Mouse (Mus musculus) hindbrain, embryonic 13.5 days (tissue): ENCODE data around the gene St7. TPM values are rescaled to one million over a fixed set of nuclear protein-coding genes. Genes with fewer than 3 reads are reported as not detected.
"Not testable (repeated sequence)": the region's sequence is repeated elsewhere in the genome, so short reads cannot be mapped to it uniquely, and the experiment has no call there.

Experiments used
- ATAC-seq: fragments of 200-750 bp; cut with Nextera tagmentation; 2 replicates; pipeline ENCODE4 v1.8.0; 2017; ENCODE audit warnings: moderate TSS enrichment; ENCODE audit not compliant: low FRiP score
- H3K27ac ChIP-seq: fragments of 300-500 bp; sonication (generic); 2 replicates; pipeline ENCODE4 v1.5.1; 2015; ENCODE audit warnings: inconsistent platforms, mild to moderate bottlenecking, moderate library complexity
- H3K27me3 ChIP-seq: fragments of 300-500 bp; sonication (generic); 2 replicates; pipeline ENCODE4 v1.6.1; 2015; ENCODE audit warnings: mild to moderate bottlenecking, inconsistent platforms
- H3K36me3 ChIP-seq: fragments of 300-500 bp; sonication (generic); 2 replicates; pipeline ENCODE4 v1.6.1; 2015; ENCODE audit warnings: mild to moderate bottlenecking, inconsistent platforms
- H3K4me1 ChIP-seq: fragments of 300-500 bp; sonication (generic); replicated peaks from 2 replicates; pipeline ENCODE4 v1.6.1; 2015; ENCODE audit warnings: inconsistent platforms
- H3K4me2 ChIP-seq: fragments of 300-500 bp; sonication (generic); 2 replicates; pipeline ENCODE4 v1.6.1; 2015; ENCODE audit warnings: inconsistent platforms, mild to moderate bottlenecking, moderate library complexity
- H3K4me3 ChIP-seq: fragments of 300-500 bp; sonication (generic); 2 replicates; pipeline ENCODE4 v1.5.1; 2015; ENCODE audit warnings: mild to moderate bottlenecking, inconsistent platforms
- H3K9ac ChIP-seq: fragments of 300-500 bp; sonication (generic); 2 replicates; pipeline ENCODE4 v1.6.1; 2015; ENCODE audit warnings: mild to moderate bottlenecking, inconsistent platforms
- H3K9me3 ChIP-seq: fragments of 300-500 bp; sonication (generic); 2 replicates; pipeline ENCODE4 v1.6.1; 2016; ENCODE audit warnings: inconsistent platforms
- WGBS: fragments of 180-500 bp; shearing (Covaris S2); methylation state at CpG from one replicate; pipeline ENCODE4 v1.1.7; 2015; 5-methylcytosine and 5-hydroxymethylcytosine counted together
- polyA plus RNA-seq: library from polyadenylated mRNA; unstranded; fragments of >200 nt; fragmentation: Nextera tagmentation; extraction: Ambion mirVana; gene quantifications from 2 replicates; pipeline ENCODE4 v1.2.1, GENCODE M21; 2015

St7 gene
- polyA plus RNA-seq, 1 experiment from 2014 or later, result 57.8 TPM

DNA sequence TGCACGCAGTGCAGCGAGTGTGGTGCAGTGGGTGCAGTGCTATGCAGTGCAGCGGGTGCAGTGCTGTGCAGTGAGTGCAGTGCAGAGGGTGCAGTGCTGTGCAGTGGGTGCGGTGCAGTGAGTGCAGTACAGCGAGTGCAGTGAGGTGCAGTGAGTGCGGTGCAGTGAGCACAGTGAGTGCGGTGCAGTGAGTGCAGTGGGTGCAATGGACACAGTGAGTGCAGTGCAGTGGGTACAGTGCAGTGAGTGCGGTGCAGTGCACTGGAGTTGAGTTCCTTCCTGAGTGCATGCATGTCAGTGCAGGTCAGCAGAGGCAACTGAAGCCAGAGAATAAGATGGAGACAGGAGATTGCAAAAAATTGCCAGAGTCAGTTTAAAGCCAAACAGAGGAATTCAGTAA lies 10.9 kb upstream of the St7 start:
- 94% methylated on average over 8 of the region's 8 CpGs for WGBS
- Histone ChIP-seq H3K27me3 (no peaks in the 10 kb centered on the region), H3K4me3 (no peak overlapping the region), H3K4me1 (no peaks in the 10 kb centered on the region), H3K9ac (no peak overlapping the region), H3K27ac (no peak overlapping the region), H3K36me3 (no peaks in the 10 kb centered on the region), H3K4me2 (no peak overlapping the region), H3K9me3 (peaks cover 3% of the 10 kb centered on the region; the same call in 1 of the 2 replicates)
- no peak for ATAC-seq

- 84% methylated on average over 5 of the region's 5 CpGs for WGBS
- no peaks in the 10 kb centered on the region for H3K36me3 ChIP-seq
- peaks cover 3% of the 10 kb centered on the region; the same call in 1 of the 2 replicates for H3K4me1 ChIP-seq
- no peaks in the 10 kb centered on the region for H3K9me3 ChIP-seq
- no peak overlapping the region for H3K4me3 ChIP-seq
- no peak overlapping the region for H3K4me2 ChIP-seq
- H3K27ac ChIP-seq, result no peak overlapping the region
- ATAC-seq, result no peak
- 0 out of 2 replicates have a peak, but pooled peaks cover 7% of the 10 kb centered on the region for H3K27me3 ChIP-seq
- H3K9ac ChIP-seq, result no peak overlapping the region
These were observed 4.1 kb upstream of the St7 start for GRCm38 (mm10) chr6:17688676-17689075.

DNA sequence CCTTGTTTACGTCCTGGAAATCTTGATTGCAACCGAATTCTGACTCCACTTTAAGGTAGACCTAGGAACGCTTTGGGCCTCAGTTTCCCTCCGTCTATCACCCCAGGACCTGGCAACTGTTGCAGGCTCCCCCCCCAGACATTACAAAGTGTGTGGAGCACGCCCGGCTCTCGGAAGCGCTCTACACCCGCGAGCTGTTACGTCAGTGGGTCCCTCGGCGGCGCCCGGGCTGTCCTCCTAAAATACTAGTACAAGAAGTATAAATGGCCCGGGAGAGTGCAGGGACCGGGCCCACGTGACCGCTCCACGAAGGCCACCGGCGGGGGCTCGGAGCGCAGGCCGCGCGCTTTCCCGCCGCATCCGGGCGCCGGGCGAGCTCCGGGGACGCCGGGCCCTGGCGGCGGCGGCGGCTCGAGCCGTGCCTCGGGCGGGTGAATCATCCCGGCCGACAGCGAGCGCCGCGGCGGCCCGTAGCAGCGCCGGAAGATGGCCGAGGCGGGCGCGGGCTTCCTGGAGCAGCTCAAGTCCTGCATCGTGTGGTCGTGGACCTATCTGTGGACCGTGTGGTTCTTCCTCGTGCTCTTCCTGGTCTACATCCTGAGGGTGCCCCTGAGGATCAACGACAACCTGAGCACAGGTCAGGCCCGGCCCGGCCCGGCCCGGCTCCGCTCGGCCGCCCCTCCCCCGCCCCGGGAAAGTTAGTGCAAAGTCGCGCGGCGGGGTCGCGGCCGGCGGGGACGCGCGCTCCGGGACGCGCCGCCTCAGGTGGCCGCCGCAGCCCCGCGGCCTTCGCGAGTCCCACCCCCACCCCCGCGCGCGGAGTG lies 1.2 kb downstream of the St7 start:
- Histone ChIP-seq H3K36me3 (no peaks in the 10 kb centered on the region), H3K4me2 (peak overlapping the region; percentile 85), H3K4me3 (peak overlapping the region; percentile 74), H3K9me3 (no peaks in the 10 kb centered on the region), H3K4me1 (peaks cover 12% of the 10 kb centered on the region), H3K27me3 (0 out of 2 replicates have a peak, but pooled peaks cover 12% of the 10 kb centered on the region), H3K9ac (peak overlapping the region; percentile 80), H3K27ac (peak overlapping the region; percentile 69)
- under 1% methylated on average over 72 of the region's 97 CpGs for WGBS
- ATAC-seq, result peak; percentile 91

- 0 out of 2 replicates have a peak, but pooled peaks cover 12% of the 10 kb centered on the region for H3K27me3 ChIP-seq
- H3K9ac ChIP-seq, result peak overlapping the region; percentile 80
- H3K4me1 ChIP-seq, result peaks cover 12% of the 10 kb centered on the region
- peak; percentile 90 for ATAC-seq
- H3K4me3 ChIP-seq, result peak overlapping the region; percentile 74
- no peaks in the 10 kb centered on the region for H3K9me3 ChIP-seq
- peak overlapping the region; percentile 85 for H3K4me2 ChIP-seq
- H3K36me3 ChIP-seq, result no peaks in the 10 kb centered on the region
- WGBS, result 1% methylated on average over 46 of the region's 46 CpGs
- H3K27ac ChIP-seq, result peak overlapping the region; percentile 69
These were observed 1.8 kb downstream of the St7 start for GRCm38 (mm10) chr6:17694550-17694951.

DNA sequence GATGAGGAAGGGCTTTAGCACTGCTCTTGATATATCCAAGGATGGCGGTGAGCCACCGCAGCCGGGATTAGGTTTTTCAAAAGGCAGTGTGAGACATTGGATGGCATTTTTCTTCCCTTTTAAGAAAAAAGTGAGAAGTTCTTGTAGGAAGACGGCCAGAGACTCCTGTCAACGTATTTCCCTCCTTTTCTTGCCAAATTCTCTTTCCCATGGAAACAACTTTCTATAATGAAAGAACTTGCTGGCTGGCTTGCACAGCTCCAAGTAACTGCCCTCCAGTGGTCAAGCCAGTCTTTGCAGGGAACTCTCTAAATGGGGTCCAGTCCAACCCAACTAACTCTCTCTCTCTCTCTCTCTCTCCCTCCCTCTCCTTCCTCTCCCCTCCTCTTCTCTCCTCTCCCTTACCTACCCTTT lies 3.6 kb downstream of the St7 start:
- Histone ChIP-seq H3K27ac (no peak overlapping the region), H3K9me3 (no peaks in the 10 kb centered on the region), H3K4me2 (no peak overlapping the region), H3K4me3 (no peak overlapping the region), H3K9ac (no peak overlapping the region), H3K27me3 (0 out of 2 replicates have a peak, but pooled peaks cover 12% of the 10 kb centered on the region), H3K4me1 (peaks cover 20% of the 10 kb centered on the region), H3K36me3 (no peaks in the 10 kb centered on the region)
- WGBS, result 54% methylated on average over 5 of the region's 5 CpGs
- ATAC-seq, result no peak

DNA sequence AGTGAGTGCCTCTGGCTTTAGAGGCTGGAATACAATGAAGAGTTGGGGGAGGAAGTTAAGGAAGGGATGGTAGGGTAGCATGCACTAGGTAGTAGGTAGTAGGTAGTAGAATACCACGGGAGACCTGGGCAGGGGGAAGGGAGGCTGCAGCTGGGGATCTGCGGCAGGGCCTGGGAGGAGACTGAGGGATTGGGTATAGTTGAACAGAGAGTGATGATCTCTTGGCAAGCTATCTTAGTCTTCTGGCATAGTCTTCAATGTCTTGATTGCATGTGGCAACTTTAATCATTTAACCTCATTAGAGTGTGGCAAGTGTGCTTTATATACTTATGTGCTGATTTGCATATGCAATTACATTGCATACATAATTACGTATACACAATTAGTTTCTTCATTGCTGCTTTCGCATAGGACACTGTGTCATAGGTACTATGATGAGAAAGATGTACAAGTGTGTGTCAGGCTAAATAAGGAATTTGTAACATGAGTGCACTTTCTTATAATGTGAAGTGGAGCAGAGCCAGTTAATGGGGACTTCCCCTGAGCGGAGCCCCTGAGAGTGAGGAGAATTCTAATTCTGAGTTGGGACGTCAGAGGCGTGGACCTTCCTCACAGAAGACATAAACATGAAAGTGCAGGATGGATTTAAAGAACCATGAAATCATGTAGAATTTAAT lies 8.3 kb downstream of the St7 start:
- no peaks in the 10 kb centered on the region for H3K36me3 ChIP-seq
- ATAC-seq, result peak; percentile 62; the same call in 1 of the 2 replicates
- H3K27ac ChIP-seq, result no peak overlapping the region
- peaks cover 9% of the 10 kb centered on the region for H3K4me1 ChIP-seq
- 44% methylated on average over 7 of the region's 7 CpGs for WGBS
- no peaks in the 10 kb centered on the region for H3K9me3 ChIP-seq
- H3K4me2 ChIP-seq, result no peak overlapping the region
- no peak overlapping the region for H3K4me3 ChIP-seq
- H3K27me3 ChIP-seq, result no peaks in the 10 kb centered on the region
- no peak overlapping the region for H3K9ac ChIP-seq

DNA sequence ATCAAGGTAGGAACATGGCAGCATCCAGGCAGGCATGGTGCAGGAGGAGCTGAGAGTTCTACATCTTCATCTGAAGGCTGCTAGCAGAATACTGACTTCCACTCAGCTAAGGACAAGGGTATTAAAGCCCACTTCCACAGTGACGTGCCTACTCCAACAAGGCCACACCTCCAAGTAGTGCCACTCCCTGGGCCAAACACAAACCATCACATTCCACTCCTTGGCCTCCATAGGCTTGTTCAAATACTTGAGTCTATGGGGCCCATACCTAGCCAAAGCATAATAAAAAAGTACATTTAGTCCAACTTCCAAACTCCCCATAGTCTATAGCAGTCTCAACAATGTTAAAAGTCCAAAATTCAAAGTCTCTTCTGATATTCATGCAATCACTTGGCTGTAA lies 11.3 kb downstream of the St7 start:
- H3K9me3 ChIP-seq, H3K27me3 ChIP-seq, H3K36me3 ChIP-seq, H3K9ac ChIP-seq, ATAC-seq, H3K4me1 ChIP-seq, H3K27ac ChIP-seq, H3K4me2 ChIP-seq, H3K4me3 ChIP-seq: not testable (repeated sequence)
- WGBS, result 97% methylated on average over 1 of the region's 1 CpGs

- H3K9me3 ChIP-seq, result no peaks in the 10 kb centered on the region
- 91% methylated on average over 3 of the region's 3 CpGs for WGBS
These were observed 13.2 kb downstream of the St7 start for GRCm38 (mm10) chr6:17705973-17706372.

DNA sequence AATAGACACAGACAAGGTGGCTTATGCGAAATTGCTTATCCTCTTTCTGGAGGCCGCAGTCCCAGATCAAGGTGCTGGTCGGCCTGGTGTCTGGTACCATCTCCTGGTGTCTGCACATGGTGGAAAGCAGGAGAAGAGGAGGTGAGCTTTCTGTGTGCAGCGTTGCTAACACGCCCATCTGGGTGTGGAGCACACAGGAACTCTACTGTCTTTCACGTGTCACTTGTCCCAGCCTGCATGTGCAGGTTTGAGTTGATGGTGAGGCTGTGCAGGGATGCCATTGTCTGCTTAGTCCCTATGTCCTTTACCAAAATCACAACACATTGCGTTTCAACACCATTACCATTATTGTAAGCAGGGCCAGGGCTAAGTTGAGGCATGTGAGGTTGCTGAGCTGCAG lies 26.2 kb downstream of the St7 start:
- WGBS, result 95% methylated on average over 7 of the region's 7 CpGs
- H3K27me3 ChIP-seq, result no peaks in the 10 kb centered on the region
- H3K4me1 ChIP-seq, result no peaks in the 10 kb centered on the region
- no peak overlapping the region for H3K4me2 ChIP-seq
- no peak overlapping the region for H3K4me3 ChIP-seq
- 0 out of 2 replicates have a peak, but pooled peaks cover 4% of the 10 kb centered on the region for H3K9me3 ChIP-seq
- H3K36me3 ChIP-seq, result no peaks in the 10 kb centered on the region
- no peak for ATAC-seq
- H3K27ac ChIP-seq, result no peak overlapping the region
- no peak overlapping the region for H3K9ac ChIP-seq

More at GRCm38 (mm10) chr6:17705973-17706372, 13.2 kb downstream of the St7 start:
- Histone ChIP-seq H3K4me2 (no peak overlapping the region), H3K27ac (no peak overlapping the region), H3K9ac (no peak overlapping the region), H3K27me3 (no peaks in the 10 kb centered on the region), H3K4me3 (no peak overlapping the region), H3K36me3 (no peaks in the 10 kb centered on the region), H3K4me1 (peaks cover 4% of the 10 kb centered on the region; the same call in 1 of the 2 replicates)
- ATAC-seq, result no peak

GRCm38 (mm10) chr6:17719423-17719822 lies 26.7 kb downstream of the St7 start:
- no peak for ATAC-seq
- no peaks in the 10 kb centered on the region for H3K36me3 ChIP-seq
- WGBS, result 94% methylated on average over 5 of the region's 5 CpGs

GRCm38 (mm10) chr6:17720022-17720421 lies 27.3 kb downstream of the St7 start:
- H3K4me2 ChIP-seq, result no peak overlapping the region
- ATAC-seq, result no peak
- no peaks in the 10 kb centered on the region for H3K4me1 ChIP-seq
- H3K36me3 ChIP-seq, result no peaks in the 10 kb centered on the region
- H3K27ac ChIP-seq, result no peak overlapping the region
- H3K4me3 ChIP-seq, result no peak overlapping the region
- H3K9ac ChIP-seq, result no peak overlapping the region
- 93% methylated on average over 6 of the region's 6 CpGs for WGBS
- H3K9me3 ChIP-seq, result no peaks in the 10 kb centered on the region
- H3K27me3 ChIP-seq, result no peaks in the 10 kb centered on the region

More at GRCm38 (mm10) chr6:17719423-17719822, 26.7 kb downstream of the St7 start:
- Histone ChIP-seq H3K4me3 (no peak overlapping the region), H3K4me2 (no peak overlapping the region), H3K27me3 (no peaks in the 10 kb centered on the region), H3K4me1 (no peaks in the 10 kb centered on the region), H3K9me3 (0 out of 2 replicates have a peak, but pooled peaks cover 3% of the 10 kb centered on the region), H3K27ac (no peak overlapping the region), H3K9ac (no peak overlapping the region)

DNA sequence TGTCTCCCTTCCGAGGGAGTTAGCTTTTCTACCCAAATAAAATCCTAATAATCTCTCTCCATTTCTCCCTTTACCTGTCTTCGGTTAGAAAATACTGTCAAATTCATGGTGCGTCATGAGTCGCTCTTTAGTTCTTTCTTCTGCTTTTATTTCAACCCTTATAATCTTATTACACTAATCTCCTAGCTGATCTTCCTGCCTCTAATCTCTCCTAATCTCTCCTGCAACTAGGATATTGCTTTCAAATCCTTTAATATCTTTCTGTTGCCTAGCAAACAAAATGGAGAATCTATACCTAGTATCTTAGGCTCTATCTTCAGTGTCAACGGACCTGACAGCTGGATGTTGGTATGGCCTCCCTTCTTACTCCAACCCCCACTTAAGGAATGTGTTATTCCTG lies 29.0 kb downstream of the St7 start:
- no peaks in the 10 kb centered on the region for H3K36me3 ChIP-seq
- no peak overlapping the region for H3K4me3 ChIP-seq
- H3K4me2 ChIP-seq, result no peak overlapping the region
- no peak overlapping the region for H3K9ac ChIP-seq
- H3K27ac ChIP-seq, result no peak overlapping the region
- no peaks in the 10 kb centered on the region for H3K9me3 ChIP-seq
- no peaks in the 10 kb centered on the region for H3K4me1 ChIP-seq
- no peak for ATAC-seq
- H3K27me3 ChIP-seq, result no peaks in the 10 kb centered on the region
- WGBS, result 78% methylated on average over 5 of the region's 5 CpGs
